Comparison of ENCODE assay signal across 37 mouse cellular contexts in genomic region chr12:75153076-75153568, GRCm38 (mm10). TPM values are rescaled to one million over a fixed set of nuclear protein-coding genes. Genes with fewer than 3 reads are reported as not detected.
"Had no signal": no experiment of that assay in that cellular context is flagged by ENCODE, and none has a peak within 500 bp of the region (broad histone marks: within the 10 kb centered on the region; RNA-seq: fewer than 3 reads in every experiment).

No protein-coding gene starts in this region.

- H3K4me1 ChIP-seq: limb, embryonic 10.5 days; limb, embryonic 12.5 days; limb, embryonic 13.5 days; limb, embryonic 15.5 days; liver, embryonic 12.5 days; liver, embryonic 13.5 days; liver, embryonic 15.5 days; lung, embryonic 15.5 days; megakaryocyte, embryonic 14.5 days; midbrain, embryonic 10.5 days; midbrain, embryonic 12.5 days; midbrain, embryonic 15.5 days; neural tube, embryonic 12.5 days had no signal

- H3K36me3 ChIP-seq: limb, embryonic 10.5 days; limb, embryonic 12.5 days; limb, embryonic 13.5 days; limb, embryonic 15.5 days; liver, embryonic 12.5 days; liver, embryonic 13.5 days; liver, embryonic 15.5 days; lung, embryonic 15.5 days; midbrain, embryonic 10.5 days; midbrain, embryonic 12.5 days; midbrain, embryonic 15.5 days; neural tube, embryonic 12.5 days had no signal

- H3K4me3 ChIP-seq: limb, embryonic 10.5 days; limb, embryonic 12.5 days; limb, embryonic 13.5 days; limb, embryonic 15.5 days; liver, embryonic 12.5 days; liver, embryonic 13.5 days; liver, embryonic 15.5 days; lung, embryonic 15.5 days; megakaryocyte, embryonic 14.5 days; midbrain, embryonic 10.5 days; midbrain, embryonic 12.5 days; midbrain, embryonic 15.5 days; myocyte; neural tube, embryonic 12.5 days had no signal

- ATAC-seq: liver, embryonic 12.5 days; liver, postnatal 0 days; lung, postnatal 0 days; midbrain, embryonic 15.5 days; midbrain, embryonic 16.5 days had no signal

- H3K9me3 ChIP-seq: limb, embryonic 10.5 days; limb, embryonic 12.5 days; limb, embryonic 13.5 days; limb, embryonic 15.5 days; liver, embryonic 12.5 days; liver, embryonic 13.5 days; liver, embryonic 15.5 days; lung, embryonic 15.5 days; megakaryocyte, embryonic 14.5 days; midbrain, embryonic 10.5 days; midbrain, embryonic 12.5 days; midbrain, embryonic 15.5 days; neural tube, embryonic 12.5 days had no signal

- H3K27me3 ChIP-seq: limb, embryonic 12.5 days; limb, embryonic 13.5 days; limb, embryonic 15.5 days; liver, embryonic 12.5 days; liver, embryonic 13.5 days; liver, embryonic 15.5 days; lung, embryonic 15.5 days; megakaryocyte, embryonic 14.5 days; midbrain, embryonic 12.5 days; midbrain, embryonic 15.5 days; neural tube, embryonic 12.5 days had no signal

- DNase-seq: left cerebral cortex, postnatal 4 days; liver; liver, embryonic 13.5 days; liver, postnatal 0 days; lung, adult 18-20 months; lung, adult 2 months; lung, embryonic 14.5 days; lung, postnatal 10 days; lung, postnatal 14 days; lung, postnatal 36 days; lung, postnatal 4 days; midbrain, embryonic 14.5 days had no signal

- H3K27ac ChIP-seq: limb, embryonic 10.5 days; limb, embryonic 12.5 days; limb, embryonic 13.5 days; limb, embryonic 15.5 days; liver, embryonic 12.5 days; liver, embryonic 13.5 days; liver, embryonic 14.5 days; liver, embryonic 15.5 days; lung, embryonic 15.5 days; macrophage; midbrain, embryonic 10.5 days; midbrain, embryonic 12.5 days; midbrain, embryonic 15.5 days; neural tube, embryonic 12.5 days had no signal

- H3K4me2 ChIP-seq: limb, embryonic 12.5 days; limb, embryonic 13.5 days; limb, embryonic 15.5 days; liver, embryonic 11.5 days; liver, embryonic 12.5 days; liver, embryonic 13.5 days; liver, embryonic 15.5 days; lung, embryonic 14.5 days; lung, embryonic 15.5 days; midbrain, embryonic 11.5 days; midbrain, embryonic 12.5 days; midbrain, embryonic 15.5 days; neural tube, embryonic 12.5 days had no signal

- H3K9ac ChIP-seq: limb, embryonic 12.5 days; limb, embryonic 13.5 days; limb, embryonic 15.5 days; liver, embryonic 12.5 days; liver, embryonic 13.5 days; liver, embryonic 14.5 days; liver, embryonic 15.5 days; liver, postnatal 0 days; lung, embryonic 14.5 days; lung, embryonic 15.5 days; midbrain, embryonic 12.5 days; midbrain, embryonic 15.5 days; neural tube, embryonic 12.5 days had no signal

RNA-seq across cellular contexts. Expression of gene Kcnh5, which starts 24.0 kb away (rescaled TPM):
- total RNA-seq: liver, adult 2 months; megakaryocyte, adult 5-6 weeks; megakaryocyte-erythroid progenitor cell, adult 5-6 weeks; monocyte, adult 5-6 weeks had no signal
- polyA plus RNA-seq: liver, adult 2 months; liver, embryonic 12.5 days; liver, embryonic 13.5 days; liver, embryonic 14.5 days; liver, embryonic 15.5 days; liver, embryonic 16.5 days; liver, postnatal 0 days; lung, adult 2 months; lung, embryonic 16.5 days; lung, postnatal 0 days; macrophage had no signal
